Mouse (Mus musculus) layer of hippocampus, postnatal 10 days (tissue): ENCODE measurements around the gene Pygl. TPM values are rescaled to one million over a fixed set of nuclear protein-coding genes. Genes with fewer than 3 reads are reported as not detected.
"Not testable (repeated sequence)": the region's sequence is repeated elsewhere in the genome, so short reads cannot be mapped to it uniquely, and the experiment has no call there.

Source experiments
- DNase-seq, 2 experiments: peaks; one replicate each; pipeline ENCODE4 v3.0.0; 2021; ENCODE audit warnings: low spot score in 2 of 2
- total RNA-seq, 2 experiments: library from RNA; stranded (reverse); gene quantifications; 2 replicates each; pipeline ENCODE4 v1.2.3; 2021

Gene Pygl
- total RNA-seq, 2 experiments from 2014 or later: 4.2 to 5.3 TPM

- DNase-seq: peak in 1 of 2 experiments; percentile 47
These were observed 4.0 kb downstream of the Pygl start for GRCm38 (mm10) chr12:70227121-70227932.

GRCm38 (mm10) chr12:70226655-70227054 is 4.6 kb downstream of the Pygl start:
- DNase-seq: no peak

GRCm38 (mm10) chr12:70223331-70223730 is 8.0 kb downstream of the Pygl start:
- DNase-seq: no peak

GRCm38 (mm10) chr12:70221425-70221824 is 9.9 kb downstream of the Pygl start:
- DNase-seq: no peak

- no peak for DNase-seq
These were observed 12.3 kb downstream of the Pygl start for GRCm38 (mm10) chr12:70218795-70219540.

- no peak for DNase-seq
These were observed 15.0 kb downstream of the Pygl start for GRCm38 (mm10) chr12:70216229-70216800.

GRCm38 (mm10) chr12:70214281-70214680 is 17.0 kb downstream of the Pygl start:
- no peak for DNase-seq

GRCm38 (mm10) chr12:70213601-70214000 is 17.7 kb downstream of the Pygl start:
- DNase-seq: no peak

GRCm38 (mm10) chr12:70212501-70212900 is 18.8 kb downstream of the Pygl start:
- no peak for DNase-seq

- DNase-seq: no peak
These were observed 23.1 kb downstream of the Pygl start for GRCm38 (mm10) chr12:70208214-70208613.

- no peak for DNase-seq
These were observed 26.9 kb downstream of the Pygl start for GRCm38 (mm10) chr12:70204433-70204832.

- DNase-seq: no peak
These were observed 29.3 kb downstream of the Pygl start for GRCm38 (mm10) chr12:70201926-70202529.

- no peak for DNase-seq
These were observed 34.9 kb downstream of the Pygl start for GRCm38 (mm10) chr12:70196341-70196740.

GRCm38 (mm10) chr12:70195426-70195825 is 35.9 kb downstream of the Pygl start:
- no peak for DNase-seq

GRCm38 (mm10) chr12:70192267-70192727 is 39.0 kb downstream of the Pygl start:
- DNase-seq: peak; percentile 13 to 27

- DNase-seq: no peak
These were observed 47.0 kb downstream of the Pygl start for GRCm38 (mm10) chr12:70184173-70184783.

GRCm38 (mm10) chr12:70183507-70183906 is 47.8 kb downstream of the Pygl start:
- not testable (repeated sequence) for DNase-seq

GRCm38 (mm10) chr12:70169969-70170368 is 61.3 kb downstream of the Pygl start:
- peak in 1 of 2 experiments; percentile 16 for DNase-seq

- DNase-seq: no peak
These were observed 63.3 kb downstream of the Pygl start for GRCm38 (mm10) chr12:70167950-70168349.

- DNase-seq: no peak
These were observed 66.5 kb downstream of the Pygl start for GRCm38 (mm10) chr12:70164741-70165140.

- DNase-seq: no peak
These were observed 70.2 kb downstream of the Pygl start for GRCm38 (mm10) chr12:70161057-70161456.
